Mouse (Mus musculus) adrenal gland, adult 18-20 months (tissue): ENCODE measurements around the gene Pdxp. TPM values are rescaled to one million over a fixed set of nuclear protein-coding genes. Genes with fewer than 3 reads are reported as not detected.

Source experiments
- DNase-seq, 2 experiments: peaks; one replicate each; pipeline ENCODE4 v3.0.0; 2021 to 2022; ENCODE audit warnings: low spot score in 2 of 2
- microRNA-seq, 2 experiments: library from miRNA; unstranded; fragments of <30 nt; microRNA quantifications; one replicate each; pipeline ENCODE4 v1.2.0; 2021; ENCODE audit warnings: borderline number of aligned reads in 2 of 2
- total RNA-seq, 2 experiments: library from RNA; stranded (reverse); gene quantifications; 1 replicate in 1 of 2; 2 replicates in 1 of 2; pipeline ENCODE4 v1.2.3; 2021

Gene Pdxp
- total RNA-seq, 2 experiments from 2014 or later: 3.1 to 5.4 TPM

DNA sequence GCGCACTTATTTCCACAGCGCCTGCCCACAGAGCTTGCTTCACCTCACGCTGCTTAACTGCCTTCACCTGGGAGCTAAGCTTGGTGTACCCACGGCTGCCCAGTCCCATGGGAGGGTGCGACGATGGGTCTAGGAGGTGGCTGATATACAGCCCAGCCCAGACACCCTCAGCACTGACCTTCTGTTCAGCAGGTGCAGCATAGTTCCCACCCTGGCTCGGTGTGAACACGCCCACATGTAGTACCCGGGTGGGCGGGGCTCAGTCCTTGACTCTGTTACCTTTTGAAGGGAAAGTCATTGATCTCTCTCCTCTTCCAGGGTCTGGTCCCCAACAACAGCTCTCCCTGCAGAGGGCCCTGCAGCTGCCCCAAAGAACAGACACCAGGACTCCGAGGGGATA lies 45.8 kb downstream of the Pdxp start:
- DNase-seq: no peak

DNA sequence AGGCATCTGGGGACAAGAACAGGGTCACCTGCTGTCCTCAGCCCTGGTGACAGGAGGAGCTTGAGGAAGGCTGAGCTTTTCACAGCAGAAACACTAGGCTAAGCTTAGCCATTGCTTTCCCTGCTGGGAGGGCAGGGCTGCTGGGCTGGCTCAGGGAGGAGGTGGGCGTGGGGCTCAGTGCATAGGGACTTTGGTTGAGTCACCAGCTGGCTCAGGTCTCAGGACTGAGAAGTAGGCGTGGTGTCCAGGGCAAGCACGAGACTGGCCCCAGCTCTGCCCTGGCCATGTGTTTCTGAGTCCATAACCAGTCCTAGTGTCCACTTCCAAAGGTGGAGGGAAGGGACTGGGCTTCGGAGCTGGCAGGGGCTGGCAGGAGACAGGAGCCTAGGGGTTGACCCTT lies 46.4 kb downstream of the Pdxp start:
- DNase-seq: peak in 1 of 2 experiments; percentile 49

DNA sequence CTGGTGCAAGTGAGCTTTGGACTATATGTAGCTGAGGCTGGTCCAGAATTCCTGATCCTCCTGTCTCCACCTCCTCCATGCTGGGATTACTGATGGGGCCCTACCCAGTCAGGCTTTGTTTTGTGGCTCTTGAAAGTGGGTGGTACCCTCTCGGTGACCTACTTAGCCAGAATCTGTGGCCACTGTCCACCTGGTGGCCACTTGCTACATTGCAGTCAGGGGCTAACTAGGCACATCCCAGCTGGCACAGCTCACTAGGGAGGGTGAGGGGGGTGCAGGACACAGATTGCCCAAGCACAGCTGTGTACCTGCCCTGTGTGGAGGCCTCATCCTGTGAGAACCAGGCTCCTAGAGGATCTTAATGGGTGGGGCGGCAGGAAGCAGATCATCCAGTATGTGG lies 49.2 kb downstream of the Pdxp start:
- DNase-seq: peak; percentile 68 to 73

Small RNA genes lying within 50 kb of the gene (microRNA-seq; reads per million reads assigned to microRNA genes)
- 0 to 0.47 reads per million in 2 experiments for gene Mir6955

Other genes with a start within 250 kb of the Pdxp start
- gene Elfn2, start 195.1 kb upstream of the Pdxp start, total RNA-seq: 1 to 10 TPM; 1.8 to 3.4 TPM
- 10 to 100 TPM; 11.8 to 21.4 TPM for gene Mfng, start 140.4 kb upstream of the Pdxp start, total RNA-seq
- 1 to 10 TPM; 5.6 to 8.1 TPM for gene Card10, start 110.9 kb upstream of the Pdxp start, total RNA-seq
- gene Cdc42ep1, start 71.3 kb upstream of the Pdxp start, total RNA-seq: 10 to 100 TPM; 36.2 to 53.1 TPM
- under 1 TPM in 1 of 2 experiments, not detected in 1; 0.54 TPM for gene Lgals2, start 58.4 kb upstream of the Pdxp start, total RNA-seq
- gene Gga1, start 36.7 kb upstream of the Pdxp start, total RNA-seq: 10 to 100 TPM; 55.2 to 57.2 TPM
- gene Gm49510, start 14.3 kb upstream of the Pdxp start, total RNA-seq: not detected
- 1 to 10 TPM; 4.1 to 6.5 TPM for gene Sh3bp1, start 14.2 kb upstream of the Pdxp start, total RNA-seq
- 100 to 1,000 TPM; 300 to 824 TPM for gene Lgals1, start 12.8 kb downstream of the Pdxp start, total RNA-seq
- gene Nol12, start 21.0 kb downstream of the Pdxp start, total RNA-seq: 10 to 100 TPM; 41.2 to 47.0 TPM
- 100 to 1,000 TPM in 1 of 2 experiments, 10 to 100 TPM in 1; 97.1 to 105 TPM for gene Triobp, start 33.8 kb downstream of the Pdxp start, total RNA-seq
- 100 to 1,000 TPM in 1 of 2 experiments, 10 to 100 TPM in 1; 86.2 to 101 TPM for gene H1f0, start 114.5 kb downstream of the Pdxp start, total RNA-seq
- under 1 TPM in 1 of 2 experiments, not detected in 1; 0.27 TPM for gene Galr3, start 128.0 kb downstream of the Pdxp start, total RNA-seq
- 10 to 100 TPM; 23.9 to 26.5 TPM for gene Ankrd54, start 149.0 kb downstream of the Pdxp start, total RNA-seq
- 100 to 1,000 TPM; 136 to 139 TPM for gene Eif3l, start 161.3 kb downstream of the Pdxp start, total RNA-seq
- gene Micall1, start 195.0 kb downstream of the Pdxp start, total RNA-seq: 10 to 100 TPM; 39.0 to 45.5 TPM
- 100 to 1,000 TPM; 137 to 150 TPM for gene Polr2f, start 227.1 kb downstream of the Pdxp start, total RNA-seq
- gene 1700088E04Rik, start 227.3 kb downstream of the Pdxp start, total RNA-seq: 1 to 10 TPM; 7.2 to 8.2 TPM